Mouse (Mus musculus) regulatory T cell (primary cell): ENCODE results near the gene Pde4b.

Source experiments
- in situ Hi-C: fragments of 300-600 bp; cut with MboI, MseI; formaldehyde crosslinking; loops from one replicate; pipeline ENCODE4 v1.15.1; 2025; ENCODE audit warnings: high pct_unique_total_duplicates

Pde4b gene

GRCm38 (mm10) chr4:102640942-102641341, 553.6 kb downstream of the Pde4b start:
- in situ Hi-C loops, result no loop called here

- in situ Hi-C loops, result no loop called here
Measured at GRCm38 (mm10) chr4:102644062-102644461, 556.7 kb downstream of the Pde4b start.

- in situ Hi-C loops, result no loop called here
Measured at GRCm38 (mm10) chr4:102647056-102647455, 559.7 kb downstream of the Pde4b start.

GRCm38 (mm10) chr4:102655331-102655730, 568.0 kb downstream of the Pde4b start:
- in situ Hi-C loops, result loop anchor here (5.0 kb wide), 2 partner anchors 163 to 418 kb away; no protein-coding TSS in a partner anchor

DNA sequence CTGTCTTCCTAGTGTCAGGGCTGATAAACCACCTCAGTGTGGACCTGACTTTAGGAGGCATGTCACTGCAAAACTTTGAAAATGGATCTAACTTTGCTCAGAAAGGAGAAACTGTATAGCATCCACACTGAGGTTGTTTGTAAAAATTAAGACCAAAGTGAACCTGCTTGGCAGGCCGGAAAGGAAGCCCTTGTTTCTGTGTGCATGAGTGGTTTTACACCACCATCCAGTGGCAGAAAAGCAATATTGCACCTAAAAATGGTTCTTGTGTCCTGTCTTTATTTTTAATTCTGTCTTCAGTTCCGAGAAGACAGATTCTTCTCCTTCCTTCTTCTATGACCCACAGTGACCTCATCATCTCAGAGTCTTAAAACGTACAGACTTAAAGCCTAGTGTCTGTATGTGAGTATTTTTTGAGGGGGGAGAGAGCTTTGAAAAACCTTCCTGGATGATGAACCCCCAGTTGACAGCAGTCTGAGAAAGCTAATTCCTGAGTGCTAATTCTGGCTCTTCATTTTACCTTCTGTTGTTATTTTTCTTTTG, 569.2 kb downstream of the Pde4b start:
- in situ Hi-C loops, result loop anchor here (5.0 kb wide), 2 partner anchors 164 to 419 kb away; no protein-coding TSS in a partner anchor
